9 mouse cellular contexts compared by ENCODE assay signal in the genomic region with DNA sequence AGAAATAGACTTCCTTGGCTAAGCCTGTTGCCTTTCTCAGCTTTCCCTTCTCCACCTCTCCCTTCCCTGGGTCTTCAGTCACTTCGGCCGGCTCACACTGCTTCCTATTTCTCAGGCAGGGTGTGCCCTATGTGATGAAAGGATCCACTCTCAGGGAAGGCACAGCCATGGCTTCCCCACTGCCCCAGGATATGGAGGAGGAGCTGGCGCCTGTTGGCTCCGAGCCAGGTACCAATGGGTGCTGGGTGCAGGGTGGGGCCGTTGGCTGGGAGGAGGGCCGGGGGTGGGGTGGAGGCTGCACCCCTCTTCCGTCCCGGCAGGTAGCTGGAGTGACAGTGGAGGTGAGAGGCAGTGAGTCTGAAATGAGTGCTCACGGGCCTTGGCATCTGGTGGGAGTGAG. TPM values are rescaled to one million over a fixed set of nuclear protein-coding genes. Genes with fewer than 3 reads are reported as not detected.
DNase-seq lines count a peak whose midpoint lies in the region; ATAC-seq and TF ChIP-seq lines count a peak whose summit lies in the region.
"Had no signal": no experiment of that assay in that cellular context is flagged by ENCODE, and none has a peak within 500 bp of the region (broad histone marks: within the 10 kb centered on the region; RNA-seq: fewer than 3 reads in every experiment).

No protein-coding gene starts in this region.

- H3K9ac ChIP-seq in hindbrain, postnatal 0 days (replicated peaks; ENCODE audit: low read length), result peak overlapping the region; percentile 28; the same call in 1 of the 2 replicates

- no peak for ATAC-seq in hindbrain, postnatal 0 days

- DNase-seq in testis, postnatal 14 days (ENCODE audit: low spot score), result no peak
- DNase-seq in hindbrain, postnatal 0 days (ENCODE audit: low spot score), result no peak
- peak; percentile 68 for DNase-seq in lung, postnatal 14 days
- DNase-seq in thymus, postnatal 4 days, result no peak
- DNase-seq in thymus, adult 18-20 months, result no peak

- no peak for TF ChIP-seq CTCF in testis, adult 2 months (IDR thresholded peaks at IDR 0.05; ENCODE audit: control insufficient read depth, insufficient read depth, insufficient replicate concordance, low read depth, low read length)
- TF ChIP-seq CTCF in embryonic fibroblast, embryonic 13.5 days (IDR thresholded peaks at IDR 0.05; ENCODE audit: borderline replicate concordance, insufficient read depth, low read length), result no peak
- TF ChIP-seq CTCF in hindbrain, postnatal 0 days (IDR thresholded peaks at IDR 0.05; ENCODE audit: low read depth), result no peak

- peaks cover 10% of the 10 kb centered on the region for H3K4me1 ChIP-seq in testis, adult 2 months (ENCODE audit: control insufficient read depth, insufficient read depth, low read length)
- H3K4me1 ChIP-seq in embryonic fibroblast, embryonic 13.5 days (ENCODE audit: control insufficient read depth, insufficient read depth, low read length), result peaks cover 19% of the 10 kb centered on the region; the same call in 1 of the 2 replicates
- H3K4me1 ChIP-seq in hindbrain, postnatal 0 days (ENCODE audit: insufficient read depth, low read length), result peaks cover 26% of the 10 kb centered on the region

- peak overlapping the region; percentile 83 for H3K4me2 ChIP-seq in hindbrain, postnatal 0 days (ENCODE audit: low read depth, low read length)

- peak overlapping the region; percentile 8 for H3K4me3 ChIP-seq in testis, adult 2 months (ENCODE audit: control insufficient read depth, low read depth, low read length)
- peak overlapping the region; percentile 57 for H3K4me3 ChIP-seq in embryonic fibroblast, embryonic 13.5 days (ENCODE audit: insufficient read depth, low read length)
- peak overlapping the region; percentile 55 for H3K4me3 ChIP-seq in hindbrain, postnatal 0 days (ENCODE audit: low read length)

- H3K9me3 ChIP-seq in hindbrain, postnatal 0 days (ENCODE audit: low read length), result no peaks in the 10 kb centered on the region

- H3K36me3 ChIP-seq in testis, adult 2 months (ENCODE audit: control insufficient read depth, insufficient read depth, low read length), result no peaks in the 10 kb centered on the region; the same call in 1 of the 2 replicates
- peaks cover 39% of the 10 kb centered on the region for H3K36me3 ChIP-seq in hindbrain, postnatal 0 days (ENCODE audit: insufficient read depth, low read length)

- no peak for TF ChIP-seq POLR2A in testis, adult 2 months (IDR thresholded peaks at IDR 0.05; ENCODE audit: control insufficient read depth, low read depth, low read length)
- no peak; the same call in 1 of the 2 replicates for TF ChIP-seq POLR2A in embryonic fibroblast, embryonic 13.5 days (IDR thresholded peaks at IDR 0.05; ENCODE audit: low read depth, low read length)

- peak overlapping the region; percentile 40; the same call in 1 of the 2 replicates for H3K27ac ChIP-seq in testis, adult 2 months (ENCODE audit: control insufficient read depth, insufficient read depth, low read depth, low read length)
- H3K27ac ChIP-seq in embryonic fibroblast, embryonic 13.5 days (ENCODE audit: insufficient read depth, low read length), result peak overlapping the region; percentile 94
- H3K27ac ChIP-seq in hindbrain, postnatal 0 days, result peak overlapping the region; percentile 89; the same call in 1 of the 2 replicates

- H3K27me3 ChIP-seq in testis, adult 2 months (ENCODE audit: control insufficient read depth, insufficient read depth, low read length), result no peaks in the 10 kb centered on the region
- no peaks in the 10 kb centered on the region for H3K27me3 ChIP-seq in hindbrain, postnatal 0 days (ENCODE audit: insufficient read depth, low read length)

- 47% methylated on average over 9 of the region's 9 CpGs for WGBS in hindbrain, postnatal 0 days

RNA-seq across cellular contexts. Expression of gene Tnks1bp1, which starts 2.9 kb away (rescaled TPM):
- 7.4 and 8.4 TPM in 2 replicates for polyA plus RNA-seq in testis, adult 2 months (2012; rRNA removed)
- polyA plus RNA-seq in embryonic fibroblast, embryonic 13.5 days (2011; ENCODE audit: insufficient read length, low read depth, missing spikeins), result 118 and 155 TPM in 2 replicates
- 70.0 and 113 TPM in 2 replicates for total RNA-seq in hindbrain, postnatal 0 days (2014; rRNA removed)
- polyA plus RNA-seq in hindbrain, postnatal 0 days (2015; fragmentation: Nextera tagmentation; extraction: Ambion mirVana), result 17.4 and 19.3 TPM in 2 replicates

RNA-seq across cellular contexts. Expression of gene P2rx3, which starts 13.5 kb away (rescaled TPM):
- polyA plus RNA-seq in testis, adult 2 months (2012; rRNA removed), result 86.4 and 103 TPM in 2 replicates
- 4.2 and 5.2 TPM in 2 replicates for polyA plus RNA-seq in embryonic fibroblast, embryonic 13.5 days (2011; ENCODE audit: insufficient read length, low read depth, missing spikeins)
- 1.1 and 1.7 TPM in 2 replicates for total RNA-seq in hindbrain, postnatal 0 days (2014; rRNA removed)
- polyA plus RNA-seq in hindbrain, postnatal 0 days (2015; fragmentation: Nextera tagmentation; extraction: Ambion mirVana), result 2.6 and 3.3 TPM in 2 replicates
- total RNA-seq: common myeloid progenitor, adult 5-6 weeks; neutrophil, adult 5-6 weeks had no signal

RNA-seq across cellular contexts. Expression of gene Ssrp1, which starts 13.7 kb away (rescaled TPM):
- 109 and 120 TPM in 2 replicates for polyA plus RNA-seq in testis, adult 2 months (2012; rRNA removed)
- 178 and 208 TPM in 2 replicates for polyA plus RNA-seq in embryonic fibroblast, embryonic 13.5 days (2011; ENCODE audit: insufficient read length, low read depth, missing spikeins)
- 178 and 196 TPM in 2 replicates for total RNA-seq in hindbrain, postnatal 0 days (2014; rRNA removed)
- 141 and 142 TPM in 2 replicates for polyA plus RNA-seq in hindbrain, postnatal 0 days (2015; fragmentation: Nextera tagmentation; extraction: Ambion mirVana)

Comparison
In these comparisons a context has a peak if more than half of its experiments do, and no peak if none do; other contexts are left out.
1. H3K27ac ChIP-seq: peak in every context shown above with its lines; median percentile 94 in embryonic fibroblast, embryonic 13.5 days; 89 in hindbrain, postnatal 0 days; 40 in testis, adult 2 months.
2. RNA of gene P2rx3, which starts 13.5 kb away (polyA plus RNA-seq): 86.4 to 103 TPM in testis, adult 2 months; 4.2 to 5.2 TPM in embryonic fibroblast, embryonic 13.5 days and 2.6 to 3.3 TPM in hindbrain, postnatal 0 days; every median in the first group is over 10 times any median in the second.
3. Peak in every context shown above with its lines, with median percentiles within 50 percentile points of each other: H3K4me3 ChIP-seq.